Mouse (Mus musculus): Measurements from ENCODE around the gene Arnt2. TPM values are rescaled to one million over a fixed set of nuclear protein-coding genes. Genes with fewer than 3 reads are reported as not detected.

Arnt2 gene
- total and polyA plus RNA-seq, 3 experiments: 0.03 to 0.27 (median 0.17) TPM

DNA sequence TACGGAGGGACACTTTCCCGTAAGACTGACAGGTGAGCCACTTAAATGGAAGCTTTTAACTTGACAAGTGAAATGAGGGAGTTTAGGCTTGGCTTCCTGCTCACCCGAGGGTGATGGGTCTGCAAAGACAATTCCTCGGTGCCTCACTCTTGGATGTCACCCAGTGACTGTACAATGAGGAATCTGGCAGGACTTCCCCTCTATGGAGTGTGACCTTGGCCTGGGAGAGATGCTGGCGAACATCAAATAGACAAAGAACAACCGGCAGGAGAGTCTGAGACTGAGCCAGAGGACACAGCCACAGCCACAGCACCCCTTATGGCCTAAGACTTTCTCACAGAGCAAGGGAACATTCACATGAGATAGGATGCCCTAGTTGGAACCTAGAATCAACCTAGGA is 148.6 kb downstream of the Arnt2 start:
- dilution Hi-C loops (cut with MboI; ENCODE audit: extremely low pct_ligation_motif_present, extremely low pct_unique_long_range_greater_than_20kb, low sequenced_read_pairs) (no loop called here), in situ Hi-C loops (cut with MboI; ENCODE audit: low pct_ligation_motif_present, low pct_unique_long_range_greater_than_20kb, low sequenced_read_pairs) (loop anchor here (25.0 kb wide), 1 partner anchor 99 kb away; the partner anchor contains the start of gene Abhd17c)
- no peaks in the 10 kb centered on the region for H3K36me3 ChIP-seq (replicated peaks in 1 of 2; ENCODE audit: control insufficient read depth in 1 of 2, insufficient read depth in 1 of 2, low read length in 1 of 2)
- H3K9me3 ChIP-seq (replicated peaks; ENCODE audit: low read length): no peaks in the 10 kb centered on the region
- H3K79me2 ChIP-seq (replicated peaks; ENCODE audit: control insufficient read depth, extremely low read depth, insufficient read depth, poor library complexity, severe bottlenecking): no peaks in the 10 kb centered on the region
- H3K4me3 ChIP-seq (replicated peaks in 1 of 3; ENCODE audit: low read depth in 2 of 3, low read length in 2 of 3, poor library complexity in 1 of 3): no peak overlapping the region
- peaks cover 7 to 13% of the 10 kb centered on the region in 2 experiments; a peak in 3 of 4 replicates for H3K4me1 ChIP-seq (ENCODE audit: control insufficient read depth in 1 of 2, insufficient read depth in 2 of 2)
- DNase-seq (ENCODE audit: extremely low read depth): no peak
- no peak for TF ChIP-seq MEF2A (IDR thresholded peaks at IDR 0.05; ENCODE audit: borderline replicate concordance, low read depth, low read length)
- TF ChIP-seq IRF4 (IDR thresholded peaks at IDR 0.05; ENCODE audit: low read depth, low read length): no peak
- no peak for TF ChIP-seq USF1 (IDR thresholded peaks at IDR 0.05; ENCODE audit: low read depth, low read length)
- TF ChIP-seq RAD21 (IDR thresholded peaks at IDR 0.05; ENCODE audit: low read depth, low read length): no peak
- no peak for TF ChIP-seq USF2 (conservative IDR thresholded peaks at IDR 0.05; ENCODE audit: low read depth, low read length)
- no peak for TF ChIP-seq BHLHE40 (IDR thresholded peaks at IDR 0.05; ENCODE audit: low read depth, low read length)
- no peak for TF ChIP-seq JUN (IDR thresholded peaks at IDR 0.05; ENCODE audit: insufficient read depth, low read depth, low read length)
- TF ChIP-seq ZKSCAN1 (IDR thresholded peaks at IDR 0.05; ENCODE audit: borderline replicate concordance, low read depth, low read length): no peak
- TF ChIP-seq E2F4 (IDR thresholded peaks at IDR 0.05; ENCODE audit: insufficient replicate concordance, low read depth, low read length): no peak
- no peak for TF ChIP-seq TBP (conservative IDR thresholded peaks at IDR 0.05; ENCODE audit: low read depth, low read length)
- TF ChIP-seq MAFK (IDR thresholded peaks at IDR 0.05; ENCODE audit: insufficient replicate concordance, low read length): no peak
- TF ChIP-seq ZMIZ1 (IDR thresholded peaks at IDR 0.05; ENCODE audit: low read depth, low read length): no peak
- TF ChIP-seq ETS1 (conservative IDR thresholded peaks at IDR 0.05; ENCODE audit: low read depth, low read length): no peak
- TF ChIP-seq POLR2A (IDR thresholded peaks at IDR 0.05; ENCODE audit: low read depth, low read length): no peak
- TF ChIP-seq SIN3A (IDR thresholded peaks at IDR 0.05; ENCODE audit: low read length): no peak
- TF ChIP-seq SMC3 (IDR thresholded peaks at IDR 0.05; ENCODE audit: low read depth, low read length): no peak
- no peak for TF ChIP-seq MAZ (IDR thresholded peaks at IDR 0.05; ENCODE audit: low read depth, low read length)
- no peak for TF ChIP-seq CHD1 (IDR thresholded peaks at IDR 0.05; ENCODE audit: low read depth, low read length)
- TF ChIP-seq EP300 (IDR thresholded peaks at IDR 0.05; ENCODE audit: low read length): no peak
- TF ChIP-seq CHD2 (IDR thresholded peaks at IDR 0.05; ENCODE audit: low read length): no peak
- H3K27ac ChIP-seq (ENCODE audit: insufficient read depth, low read depth): no peak overlapping the region
- H3K4me2 ChIP-seq (ENCODE audit: insufficient read depth, low read depth, poor library complexity, severe bottlenecking): no peak overlapping the region
- H3K9ac ChIP-seq (ENCODE audit: insufficient read depth, low read depth): no peak overlapping the region
- H3K27me3 ChIP-seq (replicated peaks): no peaks in the 10 kb centered on the region

DNA sequence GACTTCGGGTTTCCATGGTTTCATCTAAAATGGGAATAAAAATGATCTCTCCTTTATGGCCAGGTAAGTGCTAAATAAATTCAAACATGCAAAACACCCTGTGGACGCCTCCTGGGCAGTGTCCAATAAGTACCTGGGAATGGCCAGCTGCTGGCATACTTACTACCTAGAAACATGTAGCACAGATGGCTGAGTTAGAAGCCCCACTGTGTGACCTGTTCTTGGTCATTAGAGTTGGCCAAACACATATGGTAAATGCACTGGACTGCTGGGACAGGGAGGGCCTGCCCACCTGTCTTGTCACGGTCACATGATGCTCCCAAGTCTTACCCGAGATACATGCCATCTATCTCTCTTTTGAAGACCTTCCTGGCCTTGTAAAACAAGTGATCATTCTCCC is 149.6 kb downstream of the Arnt2 start:
- in situ Hi-C loops (cut with MboI; ENCODE audit: low pct_ligation_motif_present, low pct_unique_long_range_greater_than_20kb, low sequenced_read_pairs) (loop anchor here (25.0 kb wide), 1 partner anchor 98 kb away; the partner anchor contains the start of gene Abhd17c), dilution Hi-C loops (cut with MboI; ENCODE audit: extremely low pct_ligation_motif_present, extremely low pct_unique_long_range_greater_than_20kb, low sequenced_read_pairs) (no loop called here)
- no peak for DNase-seq (ENCODE audit: extremely low read depth)
- Histone ChIP-seq H3K4me2 (ENCODE audit: insufficient read depth, low read depth, poor library complexity, severe bottlenecking) (no peak overlapping the region), H3K79me2 (replicated peaks; ENCODE audit: control insufficient read depth, extremely low read depth, insufficient read depth, poor library complexity, severe bottlenecking) (no peaks in the 10 kb centered on the region), H3K9ac (ENCODE audit: insufficient read depth, low read depth) (no peak overlapping the region), H3K27ac (ENCODE audit: insufficient read depth, low read depth) (no peak overlapping the region), H3K36me3 (replicated peaks in 1 of 2; ENCODE audit: control insufficient read depth in 1 of 2, insufficient read depth in 1 of 2, low read length in 1 of 2) (no peaks in the 10 kb centered on the region), H3K9me3 (replicated peaks; ENCODE audit: low read length) (no peaks in the 10 kb centered on the region), H3K27me3 (replicated peaks) (no peaks in the 10 kb centered on the region), H3K4me1 (ENCODE audit: control insufficient read depth in 1 of 2, insufficient read depth in 2 of 2) (peaks cover 12 to 22% of the 10 kb centered on the region in 2 experiments), H3K4me3 (replicated peaks in 1 of 3; ENCODE audit: low read depth in 2 of 3, low read length in 2 of 3, poor library complexity in 1 of 3) (no peak overlapping the region)
- no peak for TF ChIP-seq GABPA (IDR thresholded peaks at IDR 0.05; ENCODE audit: insufficient replicate concordance, low read depth, low read length)
- no peak for TF ChIP-seq ZMIZ1 (IDR thresholded peaks at IDR 0.05; ENCODE audit: low read depth, low read length)
- no peak for TF ChIP-seq MAX (IDR thresholded peaks at IDR 0.05; ENCODE audit: low read length)
- TF ChIP-seq SMC3 (IDR thresholded peaks at IDR 0.05; ENCODE audit: low read depth, low read length): no peak
- no peak for TF ChIP-seq ZNF384 (IDR thresholded peaks at IDR 0.05; ENCODE audit: low read depth, low read length)
